Mouse (Mus musculus) heart, embryonic 12.5 days (tissue): ENCODE data around the gene Ccdc153. TPM values are rescaled to one million over a fixed set of nuclear protein-coding genes. Genes with fewer than 3 reads are reported as not detected.

Experiments used
- ATAC-seq: fragments of 200-750 bp; cut with Nextera tagmentation; 2 replicates; pipeline ENCODE4 v1.8.0; 2017; ENCODE audit warnings: moderate TSS enrichment, moderate library complexity; ENCODE audit not compliant: insufficient number of reproducible peaks, low FRiP score
- H3K27ac ChIP-seq: fragments of 300-500 bp; sonication (generic); 2 replicates; pipeline ENCODE4 v1.5.1; 2016; ENCODE audit warnings: mild to moderate bottlenecking, moderate library complexity; ENCODE audit not compliant: poor library complexity, severe bottlenecking
- H3K27me3 ChIP-seq: fragments of 300-500 bp; sonication (generic); replicated peaks from 2 replicates; pipeline ENCODE4 v1.6.1; 2016; ENCODE audit warnings: mild to moderate bottlenecking, moderate library complexity
- H3K36me3 ChIP-seq: fragments of 300-500 bp; sonication (generic); 2 replicates; pipeline ENCODE4 v1.6.1; 2016; ENCODE audit warnings: mild to moderate bottlenecking, moderate library complexity
- H3K4me1 ChIP-seq: fragments of 300-500 bp; sonication (generic); replicated peaks from 2 replicates; pipeline ENCODE4 v1.6.1; 2016; ENCODE audit warnings: mild to moderate bottlenecking
- H3K4me2 ChIP-seq: fragments of 300-500 bp; sonication (generic); 2 replicates; pipeline ENCODE4 v1.6.1; 2016; ENCODE audit warnings: mild to moderate bottlenecking, moderate library complexity
- H3K4me3 ChIP-seq: fragments of 300-500 bp; sonication (generic); 2 replicates; pipeline ENCODE4 v1.5.1; 2016; ENCODE audit warnings: mild to moderate bottlenecking
- H3K9ac ChIP-seq: fragments of 300-500 bp; sonication (generic); 2 replicates; pipeline ENCODE4 v1.6.1; 2016; ENCODE audit warnings: mild to moderate bottlenecking, moderate library complexity
- H3K9me3 ChIP-seq: fragments of 300-500 bp; sonication (generic); replicated peaks from 2 replicates; pipeline ENCODE4 v1.6.1; 2016; ENCODE audit warnings: mild to moderate bottlenecking, moderate library complexity
- WGBS: fragments of 180-500 bp; shearing (Covaris S2); methylation state at CpG from one replicate; pipeline ENCODE4 v1.1.7; 2016; 5-methylcytosine and 5-hydroxymethylcytosine counted together
- polyA plus RNA-seq: library from polyadenylated mRNA; unstranded; fragments of >200 nt; fragmentation: Nextera tagmentation; extraction: Ambion mirVana; gene quantifications from 2 replicates; pipeline ENCODE4 v1.2.1, GENCODE M21; 2016

Gene Ccdc153
- polyA plus RNA-seq, 1 experiment from 2014 or later = not detected

DNA sequence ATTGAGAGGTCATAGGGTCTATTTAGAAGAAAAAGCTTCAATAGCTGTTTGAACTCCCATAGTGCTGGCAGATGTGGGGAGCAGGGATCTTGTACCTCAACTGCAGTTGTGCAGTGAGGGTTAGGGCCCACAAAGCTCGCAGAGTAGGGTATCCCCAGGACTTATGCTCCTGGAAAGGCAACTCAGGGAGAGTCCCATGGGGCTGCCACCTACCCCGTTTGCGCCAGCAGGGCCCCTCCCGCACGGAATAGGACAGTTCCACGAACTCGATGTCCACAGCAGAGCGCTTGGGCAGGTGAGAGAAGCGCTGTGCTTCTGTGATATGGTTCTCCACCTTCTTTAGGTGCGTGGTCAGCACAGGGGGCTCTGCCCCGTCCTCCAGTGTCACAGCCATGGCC is 46.5 kb downstream of the Ccdc153 start:
- H3K4me1 ChIP-seq = peaks cover 24% of the 10 kb centered on the region
- peak overlapping the region; percentile 58 for H3K4me3 ChIP-seq
- H3K9ac ChIP-seq = peak overlapping the region; percentile 74
- H3K4me2 ChIP-seq = peak overlapping the region; percentile 87
- 14% methylated on average over 11 of the region's 11 CpGs for WGBS
- ATAC-seq = peak; percentile 23
- H3K36me3 ChIP-seq = peaks cover 18% of the 10 kb centered on the region
- no peaks in the 10 kb centered on the region for H3K9me3 ChIP-seq
- H3K27me3 ChIP-seq = peaks cover 27% of the 10 kb centered on the region
- H3K27ac ChIP-seq = no peak overlapping the region

DNA sequence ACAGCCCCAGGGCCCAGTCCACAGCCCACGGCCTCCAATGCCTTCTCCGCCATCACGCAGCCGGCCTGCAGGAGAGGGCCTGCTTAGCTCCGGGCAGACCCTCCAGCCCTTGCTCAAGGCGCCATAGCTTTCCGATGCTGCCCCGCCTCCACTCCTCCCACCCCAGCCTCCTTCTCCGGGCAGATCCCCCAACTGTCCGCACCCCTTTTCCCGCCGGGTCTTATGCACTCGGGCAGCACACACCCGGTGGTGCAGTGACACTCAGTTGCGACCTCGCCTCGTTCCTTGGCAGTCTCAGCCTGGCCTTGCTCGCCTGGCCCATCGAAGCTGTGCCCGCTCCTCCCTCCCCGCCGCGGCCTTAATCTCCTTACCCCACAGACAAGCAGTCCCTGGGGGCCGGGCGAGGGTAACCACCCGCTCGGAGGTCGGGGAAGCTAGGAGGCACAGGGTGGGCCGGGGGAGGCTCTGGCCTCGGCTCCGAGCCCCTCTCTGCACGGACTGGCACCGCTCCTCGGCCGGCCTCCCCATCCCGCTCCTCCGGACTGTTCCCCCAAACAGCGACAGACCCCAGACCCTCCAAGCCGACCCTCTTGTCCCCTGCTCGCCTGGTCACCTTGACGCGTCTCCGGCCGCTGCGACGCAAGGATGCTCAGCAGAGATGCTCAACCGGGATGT is 47.1 kb downstream of the Ccdc153 start:
- peak; percentile 64 for ATAC-seq
- Histone ChIP-seq H3K4me3 (peak overlapping the region; percentile 58), H3K9me3 (no peaks in the 10 kb centered on the region), H3K4me2 (peak overlapping the region; percentile 87), H3K27ac (0 out of 2 replicates have a peak overlapping the region, but pooled peaks have one; percentile 49), H3K27me3 (peaks cover 27% of the 10 kb centered on the region), H3K36me3 (peaks cover 23% of the 10 kb centered on the region), H3K9ac (peak overlapping the region; percentile 74), H3K4me1 (peaks cover 24% of the 10 kb centered on the region)
- under 1% methylated on average over 47 of the region's 47 CpGs for WGBS

DNA sequence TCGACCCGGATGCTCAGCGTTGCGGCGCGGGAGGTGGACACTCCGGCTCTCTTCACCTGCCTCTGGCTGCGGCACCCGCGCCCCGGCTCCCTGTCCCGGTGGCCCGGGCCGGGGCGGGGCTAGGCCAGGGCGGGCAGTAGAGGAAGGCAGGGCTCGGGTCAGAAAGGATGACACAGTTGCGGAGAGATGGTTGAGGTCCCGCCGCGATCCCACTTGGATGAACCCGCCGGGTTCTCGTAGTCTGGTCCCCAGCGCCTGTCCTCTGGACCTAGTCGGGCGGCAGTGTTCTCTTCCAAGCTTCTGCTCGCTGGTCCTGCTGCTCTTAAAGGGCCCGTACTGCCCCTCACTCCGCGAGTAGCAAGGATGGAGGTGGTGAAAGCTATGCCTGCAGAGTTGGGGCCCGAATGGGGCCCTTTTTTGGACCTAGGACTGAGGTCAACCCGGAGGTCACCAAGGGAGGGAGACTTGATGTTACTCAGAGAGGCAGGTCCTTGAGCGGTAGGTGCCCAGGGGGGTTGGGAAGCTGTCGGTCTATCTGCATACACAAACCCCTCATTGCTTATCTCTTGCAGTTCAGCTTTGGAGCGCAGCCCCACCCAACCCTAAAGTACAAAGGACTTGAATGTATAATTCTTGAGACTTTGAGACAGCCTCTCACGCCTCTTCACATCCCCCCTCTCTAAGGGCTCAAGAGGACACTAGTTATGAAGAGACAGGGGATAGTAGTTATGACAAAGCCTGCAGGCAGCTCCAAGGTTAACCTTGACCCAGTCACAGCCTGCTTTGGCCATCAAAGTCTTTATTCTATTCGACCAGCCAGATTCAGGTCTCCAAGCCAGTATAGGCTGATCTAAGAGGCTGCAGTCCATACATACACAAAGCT is 47.8 kb downstream of the Ccdc153 start, which contains the start of gene Abcg4:
TSS of gene Abcg4 (minus strand) at position 540 of the 883 bp plus-strand sequence.
- H3K4me3 ChIP-seq = peak within 1 kb of the TSS; percentile 58
- peak within 1 kb of the TSS; percentile 74 for H3K9ac ChIP-seq
- peak; percentile 87 for ATAC-seq
- no peaks in the 10 kb centered on the region for H3K9me3 ChIP-seq
- peaks cover 27% of the 10 kb centered on the region for H3K27me3 ChIP-seq
- peak within 1 kb of the TSS; percentile 56 for H3K27ac ChIP-seq
- 1% methylated on average over 38 of the region's 38 CpGs for WGBS
- H3K4me1 ChIP-seq = peaks cover 20% of the 10 kb centered on the region
- peaks cover 30% of the 10 kb centered on the region for H3K36me3 ChIP-seq
- H3K4me2 ChIP-seq = peak within 1 kb of the TSS; percentile 87

DNA sequence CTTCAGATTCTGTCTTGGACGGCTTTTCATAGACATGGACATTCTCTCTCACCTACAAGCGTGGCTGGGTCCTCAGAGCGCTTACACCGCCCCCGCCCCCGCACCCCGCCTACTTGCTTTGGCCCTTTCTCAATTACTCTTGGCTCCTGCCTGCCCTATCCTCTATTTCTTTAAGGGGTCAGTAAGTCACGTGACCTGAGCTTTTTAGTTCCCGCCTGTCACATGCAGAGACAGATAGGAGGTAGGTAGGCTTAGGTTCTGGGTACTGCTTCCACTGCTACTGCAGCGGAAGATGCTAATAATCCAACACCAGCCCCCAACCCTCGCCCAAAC is 48.4 kb downstream of the Ccdc153 start:
- Histone ChIP-seq H3K27ac (peak overlapping the region; percentile 56), H3K4me1 (peaks cover 18% of the 10 kb centered on the region), H3K9ac (peak overlapping the region; percentile 74; the same call in 1 of the 2 replicates), H3K4me3 (peak overlapping the region; percentile 58), H3K9me3 (no peaks in the 10 kb centered on the region), H3K4me2 (peak overlapping the region; percentile 87), H3K27me3 (peaks cover 27% of the 10 kb centered on the region), H3K36me3 (peaks cover 36% of the 10 kb centered on the region)
- ATAC-seq = peak; percentile 26; the same call in 1 of the 2 replicates
- 6% methylated on average over 11 of the region's 11 CpGs for WGBS

DNA sequence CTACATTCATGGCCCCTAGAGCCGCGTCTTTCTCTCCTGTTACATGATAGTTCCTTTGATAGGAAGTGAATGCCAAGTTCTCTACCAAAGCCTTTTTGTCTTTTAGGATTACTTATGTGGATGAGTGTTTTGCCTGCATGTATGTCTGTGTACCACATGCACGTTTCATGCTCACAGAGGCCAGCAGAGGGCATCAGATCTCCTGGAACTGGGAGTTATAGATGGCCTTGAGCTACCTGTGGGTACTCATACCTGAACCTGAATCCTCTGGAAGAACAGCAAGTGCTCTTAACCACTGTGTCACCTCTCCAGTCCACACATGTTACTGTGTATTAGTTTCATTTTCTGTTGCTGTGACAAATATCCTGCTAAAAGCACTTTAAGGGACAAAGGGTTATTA is 52.0 kb downstream of the Ccdc153 start:
- Histone ChIP-seq H3K9me3 (no peaks in the 10 kb centered on the region), H3K4me2 (no peak overlapping the region), H3K4me3 (no peak overlapping the region), H3K36me3 (peaks cover 69% of the 10 kb centered on the region), H3K9ac (no peak overlapping the region), H3K27me3 (peaks cover 9% of the 10 kb centered on the region), H3K4me1 (peaks cover 12% of the 10 kb centered on the region), H3K27ac (no peak overlapping the region)
- no peak for ATAC-seq
- 77% methylated on average over 3 of the region's 3 CpGs for WGBS

Other genes with a start within 250 kb of the Ccdc153 start
- gene Thy1, start 197.3 kb upstream of the Ccdc153 start, polyA plus RNA-seq = 1.1 and 1.5 TPM in 2 replicates
- 51.7 and 62.5 TPM in 2 replicates for gene Usp2, start 173.7 kb upstream of the Ccdc153 start, polyA plus RNA-seq
- not detected in 2 replicates for gene Mfrp, start 138.9 kb upstream of the Ccdc153 start, polyA plus RNA-seq
- 0.67 and 1.1 TPM in 2 replicates for gene C1qtnf5, start 133.4 kb upstream of the Ccdc153 start, polyA plus RNA-seq
- 0.20 TPM in 1 of 2 replicates, not detected in the other for gene Gm49380, start 127.2 kb upstream of the Ccdc153 start, polyA plus RNA-seq
- 48.4 and 51.3 TPM in 2 replicates for gene Rnf26, start 127.2 kb upstream of the Ccdc153 start, polyA plus RNA-seq
- gene Mcam, start 106.2 kb upstream of the Ccdc153 start, polyA plus RNA-seq = 129 and 130 TPM in 2 replicates
- 18.3 and 20.0 TPM in 2 replicates for gene Cbl, start 6.6 kb upstream of the Ccdc153 start, polyA plus RNA-seq
- not detected in 2 replicates for gene Pdzd3, start 10.8 kb downstream of the Ccdc153 start, polyA plus RNA-seq
- gene Nlrx1, start 27.9 kb downstream of the Ccdc153 start, polyA plus RNA-seq = 6.9 and 7.7 TPM in 2 replicates
- 4.3 and 4.6 TPM in 2 replicates for gene Abcg4, start 47.9 kb downstream of the Ccdc153 start, polyA plus RNA-seq
- gene Hinfp, start 65.0 kb downstream of the Ccdc153 start, polyA plus RNA-seq = 16.5 and 18.3 TPM in 2 replicates
- 8.6 and 10.3 TPM in 2 replicates for gene C2cd2l, start 79.6 kb downstream of the Ccdc153 start, polyA plus RNA-seq
- 29.7 and 31.4 TPM in 2 replicates for gene Dpagt1, start 85.3 kb downstream of the Ccdc153 start, polyA plus RNA-seq
- gene H2afx, start 94.0 kb downstream of the Ccdc153 start, polyA plus RNA-seq = 221 and 231 TPM in 2 replicates
- 158 and 176 TPM in 2 replicates for gene Hmbs, start 103.6 kb downstream of the Ccdc153 start, polyA plus RNA-seq
- gene Vps11, start 121.0 kb downstream of the Ccdc153 start, polyA plus RNA-seq = 19.7 and 21.8 TPM in 2 replicates
- 21.5 and 23.6 TPM in 2 replicates for gene Hyou1, start 138.8 kb downstream of the Ccdc153 start, polyA plus RNA-seq
- gene Slc37a4, start 156.2 kb downstream of the Ccdc153 start, polyA plus RNA-seq = 28.1 and 33.0 TPM in 2 replicates
- gene Rps25, start 166.5 kb downstream of the Ccdc153 start, polyA plus RNA-seq = 1,234 and 1,239 TPM in 2 replicates
- 82.6 and 85.2 TPM in 2 replicates for gene Trappc4, start 166.9 kb downstream of the Ccdc153 start, polyA plus RNA-seq
- 19.1 and 21.6 TPM in 2 replicates for gene Ccdc84, start 177.9 kb downstream of the Ccdc153 start, polyA plus RNA-seq
- gene Foxr1, start 200.5 kb downstream of the Ccdc153 start, polyA plus RNA-seq = not detected in 2 replicates
- gene Upk2, start 214.3 kb downstream of the Ccdc153 start, polyA plus RNA-seq = 0.42 TPM in 1 of 2 replicates, not detected in the other
- 11.3 and 12.3 TPM in 2 replicates for gene Bcl9l, start 242.1 kb downstream of the Ccdc153 start, polyA plus RNA-seq